Mouse (Mus musculus) erythroblast, embryonic 14.5 days (primary cell): ENCODE data around the gene Chst10.

Source experiments
- GATA1 ChIP-seq: IDR thresholded peaks from 2 replicates; pipeline ENCODE4 v1.6.1; 2012; ENCODE audit warnings: low read length, inconsistent platforms, mixed read lengths
- TAL1 ChIP-seq: IDR thresholded peaks from 3 replicates; pipeline ENCODE4 v1.6.1; 2012; ENCODE audit warnings: low read length, inconsistent platforms, mixed read lengths

- TF ChIP-seq GATA1 (no peak), TAL1 (no peak)
These were observed 80.7 kb downstream of the Chst10 start for GRCm38 (mm10) chr1:38817268-38817667.
